Mouse (Mus musculus): ENCODE measurements around the gene Aldh1a2.

Gene Aldh1a2

GRCm38 (mm10) chr9:71336674-71337073, 121.1 kb downstream of the Aldh1a2 start:
- Histone ChIP-seq H3K36me3 (ENCODE audit: control insufficient read depth, insufficient read depth, low read length, poor library complexity, severe bottlenecking) (no peaks in the 10 kb centered on the region), H3K27me3 (ENCODE audit: control insufficient read depth, insufficient read depth, low read length, poor library complexity, severe bottlenecking) (no peaks in the 10 kb centered on the region)
- no peak for DNase-seq (ENCODE audit: low read depth, low spot score)

GRCm38 (mm10) chr9:71337425-71337824, 121.8 kb downstream of the Aldh1a2 start:
- no peaks in the 10 kb centered on the region for H3K27me3 ChIP-seq (ENCODE audit: control insufficient read depth, insufficient read depth, low read length, poor library complexity, severe bottlenecking)
- no peak for DNase-seq (ENCODE audit: low read depth, low spot score)
- no peaks in the 10 kb centered on the region for H3K36me3 ChIP-seq (ENCODE audit: control insufficient read depth, insufficient read depth, low read length, poor library complexity, severe bottlenecking)

GRCm38 (mm10) chr9:71340116-71340515, 124.5 kb downstream of the Aldh1a2 start:
- Histone ChIP-seq H3K36me3 (ENCODE audit: control insufficient read depth, insufficient read depth, low read length, poor library complexity, severe bottlenecking) (no peaks in the 10 kb centered on the region), H3K27me3 (ENCODE audit: control insufficient read depth, insufficient read depth, low read length, poor library complexity, severe bottlenecking) (no peaks in the 10 kb centered on the region)
- DNase-seq (ENCODE audit: low read depth, low spot score), result no peak

All from splenic B cell, adult 2 months (primary cell).